Mouse (Mus musculus): ENCODE measurements around the gene Hist1h2ah.

The Hist1h2ah gene

DNA sequence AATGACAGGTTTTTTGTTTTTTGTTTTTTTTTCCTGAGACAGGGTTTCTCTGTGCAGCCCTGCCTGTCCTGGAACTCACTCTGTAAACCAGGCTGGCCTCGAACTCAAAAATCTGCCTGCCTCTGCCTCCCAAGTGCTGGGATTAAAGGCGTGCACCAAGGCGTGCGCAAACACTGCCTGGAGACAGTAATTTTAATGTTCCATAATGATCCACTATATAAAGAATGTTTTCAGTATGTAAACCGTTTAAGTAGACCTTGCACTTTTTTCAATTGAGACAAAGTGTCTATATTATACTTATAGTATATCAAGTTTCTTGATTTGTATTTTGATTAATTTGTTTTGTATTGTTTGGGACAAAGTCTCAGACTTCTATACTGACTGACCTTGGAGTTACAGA, 4.0 kb upstream of the Hist1h2ah start:
- DNase-seq, result no peak

DNA sequence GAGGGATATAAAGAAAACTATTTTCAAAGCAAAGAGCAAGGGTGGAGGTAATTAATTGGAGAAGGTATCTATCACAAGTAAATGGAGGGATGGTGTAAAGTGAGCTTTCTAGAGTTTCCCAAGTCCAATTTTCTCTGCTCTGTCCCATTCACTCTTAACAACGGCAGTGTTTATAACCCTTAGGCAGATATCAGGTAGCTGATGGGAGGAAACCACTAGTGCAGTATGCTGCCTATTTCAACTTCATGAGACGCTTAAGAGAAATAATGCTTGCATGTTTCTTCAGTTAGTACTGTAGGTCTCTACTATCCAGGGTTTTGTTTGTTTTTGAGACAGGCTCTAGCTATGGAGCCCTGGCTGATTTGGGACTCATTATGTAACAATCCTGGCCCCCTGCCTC, 2.0 kb upstream of the Hist1h2ah start:
- DNase-seq, result no peak

DNA sequence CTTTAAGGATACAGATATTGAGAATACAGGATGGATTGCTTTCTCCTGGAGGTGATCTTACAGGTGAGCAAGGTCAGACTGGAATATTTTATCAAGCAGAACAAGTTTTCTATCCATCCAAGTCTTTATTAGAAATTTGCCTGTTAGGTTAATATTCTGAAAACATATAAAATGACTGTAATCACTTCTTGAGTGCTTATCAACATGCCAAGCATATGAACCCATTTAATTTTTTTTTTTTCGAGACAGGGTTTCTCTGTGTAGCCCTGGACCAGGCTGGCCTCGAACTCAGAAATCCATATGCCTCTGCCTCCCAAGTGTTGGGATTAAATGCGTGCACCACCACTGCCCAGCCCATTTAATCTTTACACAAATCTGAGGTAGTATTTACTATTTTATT, 1.6 kb upstream of the Hist1h2ah start:
- DNase-seq, result no peak

DNA sequence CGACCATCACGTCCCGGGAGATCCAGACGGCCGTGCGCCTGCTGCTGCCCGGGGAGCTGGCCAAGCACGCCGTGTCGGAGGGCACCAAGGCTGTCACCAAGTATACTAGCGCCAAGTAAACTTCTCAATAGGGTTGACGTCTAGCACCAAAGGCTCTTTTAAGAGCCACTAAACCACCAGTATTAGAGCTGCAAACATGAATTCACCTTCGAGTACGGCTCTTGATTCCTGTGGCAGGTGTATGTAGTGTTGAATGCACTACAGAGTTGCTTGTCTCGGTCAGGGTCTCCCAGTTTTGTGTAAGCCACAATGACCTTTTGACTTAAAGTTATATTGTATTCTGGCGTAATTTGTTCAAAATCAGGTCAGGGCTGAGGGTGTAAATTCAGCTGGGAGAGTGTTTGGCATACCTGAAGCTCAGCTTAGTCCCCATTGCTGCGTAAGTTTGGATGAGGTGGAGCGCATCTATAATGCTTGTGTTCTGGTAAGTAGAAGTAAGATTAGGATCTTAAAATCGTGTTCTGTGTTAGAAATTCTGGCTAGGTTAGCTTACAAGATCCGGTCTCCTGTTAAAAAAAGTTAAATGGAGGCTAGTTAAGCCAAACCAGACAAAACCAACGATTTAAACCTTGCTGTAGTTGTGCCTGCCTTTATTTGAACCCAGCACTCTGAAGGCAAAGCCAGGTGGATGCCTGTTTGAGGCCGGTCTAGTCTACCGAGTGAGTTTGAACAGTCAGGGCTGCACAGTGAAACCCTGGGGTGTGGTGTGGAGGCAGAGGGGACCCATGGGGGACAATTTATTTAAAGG, 985 bp upstream of the Hist1h2ah start:
- DNase-seq, result no peak

DNA sequence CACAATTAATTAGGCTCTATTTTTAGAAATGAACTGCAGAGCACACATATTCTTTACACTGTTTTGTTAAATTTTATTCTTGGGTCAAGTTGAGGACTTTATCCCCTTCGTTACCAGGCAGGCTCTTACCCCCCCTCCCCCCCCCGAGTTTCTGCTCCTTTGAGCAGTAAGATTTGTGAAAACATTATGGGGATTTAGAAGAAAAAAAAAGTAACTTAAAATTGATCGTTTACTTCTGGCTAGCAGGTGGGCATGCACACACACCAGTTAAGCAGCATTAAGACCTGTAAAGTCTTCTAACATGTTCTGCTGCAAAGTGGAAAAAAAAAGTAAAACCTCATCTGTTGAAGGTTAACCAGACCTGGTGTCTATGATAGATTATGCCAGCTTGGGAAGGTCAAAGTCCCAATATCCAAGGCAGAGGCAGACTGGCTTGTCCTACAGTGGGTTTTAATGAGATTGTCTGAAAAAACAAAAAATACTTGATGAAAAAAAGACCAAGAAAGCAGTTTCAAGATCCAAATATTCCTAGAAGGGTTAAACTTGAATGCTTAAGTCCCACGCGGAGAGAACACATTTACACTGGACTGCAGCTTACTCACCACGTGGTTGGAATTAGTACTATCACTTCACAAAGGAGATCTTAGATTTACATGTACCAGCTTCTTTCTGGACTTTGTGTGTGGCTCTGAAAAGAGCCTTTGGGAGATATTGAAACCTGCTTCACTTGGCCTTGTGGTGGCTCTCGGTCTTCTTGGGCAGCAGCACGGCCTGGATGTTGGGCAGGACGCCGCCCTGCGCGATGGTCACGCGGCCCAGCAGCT, 713 bp downstream of the Hist1h2ah start:
- peak; percentile 38 to 73 for DNase-seq

DNA sequence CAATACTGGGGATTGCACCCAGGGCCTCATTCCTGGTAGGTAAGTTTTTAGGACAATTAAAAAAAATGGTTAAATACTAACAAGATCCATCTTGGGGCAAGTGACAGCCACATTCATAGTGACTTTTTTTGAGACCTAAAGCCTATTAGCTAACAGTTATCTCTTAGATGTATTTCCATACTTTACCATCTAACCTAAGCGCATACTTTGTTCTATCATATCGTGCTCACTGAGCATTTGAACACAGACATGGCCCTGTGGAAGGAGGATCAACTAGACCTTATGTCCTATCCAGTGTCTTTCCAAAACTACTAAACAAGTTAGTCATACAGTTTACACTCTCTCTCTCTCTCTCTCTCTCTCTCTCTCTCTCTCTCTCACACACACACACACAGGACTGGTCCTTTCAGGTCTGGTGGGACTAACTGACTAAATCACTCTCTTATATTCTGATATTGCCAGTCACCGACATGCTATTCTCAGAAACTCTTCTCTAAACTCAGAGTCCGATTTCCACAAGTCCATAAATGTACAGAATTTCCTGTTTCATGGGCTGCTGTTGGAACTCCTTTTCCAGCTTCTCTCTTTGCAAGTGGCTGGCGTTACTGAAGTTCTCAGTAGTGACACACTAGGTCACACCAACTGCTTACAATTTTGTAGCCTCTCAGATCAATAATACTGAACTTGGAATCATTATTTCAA, 1.5 kb downstream of the Hist1h2ah start:
- DNase-seq, result no peak

DNA sequence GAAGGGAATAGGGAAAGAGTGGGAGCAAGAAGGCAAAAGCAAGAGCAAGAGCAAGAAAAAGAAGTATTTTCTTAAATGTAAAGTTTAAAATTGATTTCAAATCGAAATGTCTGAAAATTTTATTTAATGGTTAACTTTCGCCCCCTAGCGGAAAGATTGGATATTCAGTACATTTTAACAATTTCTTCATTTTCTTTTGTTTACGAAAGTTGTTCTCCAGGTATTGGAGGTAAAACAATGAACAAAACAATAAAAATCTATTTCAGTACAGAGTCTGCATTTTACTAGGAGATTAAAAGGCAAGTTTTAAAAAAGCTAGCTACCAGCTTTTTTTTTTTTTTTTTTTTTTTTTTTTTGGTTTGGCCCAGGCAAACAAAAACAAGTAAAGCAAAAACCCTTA, 4.9 kb downstream of the Hist1h2ah start:
- DNase-seq, result no peak

DNA sequence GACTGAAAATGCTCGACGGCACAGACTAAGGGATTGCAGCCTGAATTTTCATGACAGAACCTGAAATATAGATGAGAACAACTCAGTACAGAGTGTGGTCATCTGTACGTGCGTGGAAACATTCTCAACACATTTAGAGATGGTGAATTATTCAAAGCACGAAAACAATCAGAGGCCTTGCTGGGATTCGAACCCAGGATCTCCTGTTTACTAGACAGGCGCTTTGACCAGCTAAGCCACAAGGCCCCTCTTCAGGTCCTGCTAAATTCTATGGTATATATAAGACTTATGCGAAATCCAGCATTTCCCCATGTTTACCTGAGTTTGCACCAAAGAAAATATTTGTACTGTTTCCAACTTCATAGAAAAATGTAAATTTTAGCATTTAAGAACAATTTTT, 5.4 kb downstream of the Hist1h2ah start:
- no peak for DNase-seq

DNA sequence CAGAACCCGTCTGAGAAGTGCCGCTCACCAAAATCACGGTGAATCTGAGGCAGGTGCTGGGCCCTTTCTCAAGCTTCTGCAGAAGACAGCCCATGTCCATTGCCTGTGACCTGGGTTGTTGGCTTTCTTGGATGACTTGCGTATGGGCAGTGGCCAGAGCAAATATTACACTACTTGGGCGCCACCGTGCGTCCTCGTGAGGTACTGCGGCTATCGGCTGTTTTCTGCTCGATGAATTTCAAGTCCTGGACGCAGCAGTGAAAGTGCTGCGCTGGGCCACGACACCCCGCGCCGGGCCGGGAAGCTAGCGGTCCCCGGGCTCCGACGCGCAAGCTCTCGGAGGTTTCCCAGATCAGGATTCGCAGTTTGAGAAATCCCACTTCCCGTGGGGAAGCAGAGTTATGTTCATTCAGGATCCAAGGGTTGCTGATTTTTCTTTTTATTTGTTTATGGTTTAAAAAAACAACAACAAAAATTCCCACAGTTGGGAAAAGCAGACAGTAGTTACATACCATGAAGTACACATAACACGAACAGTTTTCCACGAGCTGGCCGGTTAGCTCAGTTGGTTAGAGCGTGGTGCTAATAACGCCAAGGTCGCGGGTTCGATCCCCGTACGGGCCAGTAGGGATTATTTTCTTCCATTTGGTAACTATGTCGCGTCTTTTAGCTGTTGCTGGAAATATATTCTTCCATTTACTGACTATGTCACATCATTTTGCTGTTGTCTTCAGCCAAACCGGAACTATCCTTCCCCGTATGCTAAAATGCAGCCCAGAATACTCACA, 6.5 kb downstream of the Hist1h2ah start:
- peak; percentile 93 to 98 for DNase-seq

DNA sequence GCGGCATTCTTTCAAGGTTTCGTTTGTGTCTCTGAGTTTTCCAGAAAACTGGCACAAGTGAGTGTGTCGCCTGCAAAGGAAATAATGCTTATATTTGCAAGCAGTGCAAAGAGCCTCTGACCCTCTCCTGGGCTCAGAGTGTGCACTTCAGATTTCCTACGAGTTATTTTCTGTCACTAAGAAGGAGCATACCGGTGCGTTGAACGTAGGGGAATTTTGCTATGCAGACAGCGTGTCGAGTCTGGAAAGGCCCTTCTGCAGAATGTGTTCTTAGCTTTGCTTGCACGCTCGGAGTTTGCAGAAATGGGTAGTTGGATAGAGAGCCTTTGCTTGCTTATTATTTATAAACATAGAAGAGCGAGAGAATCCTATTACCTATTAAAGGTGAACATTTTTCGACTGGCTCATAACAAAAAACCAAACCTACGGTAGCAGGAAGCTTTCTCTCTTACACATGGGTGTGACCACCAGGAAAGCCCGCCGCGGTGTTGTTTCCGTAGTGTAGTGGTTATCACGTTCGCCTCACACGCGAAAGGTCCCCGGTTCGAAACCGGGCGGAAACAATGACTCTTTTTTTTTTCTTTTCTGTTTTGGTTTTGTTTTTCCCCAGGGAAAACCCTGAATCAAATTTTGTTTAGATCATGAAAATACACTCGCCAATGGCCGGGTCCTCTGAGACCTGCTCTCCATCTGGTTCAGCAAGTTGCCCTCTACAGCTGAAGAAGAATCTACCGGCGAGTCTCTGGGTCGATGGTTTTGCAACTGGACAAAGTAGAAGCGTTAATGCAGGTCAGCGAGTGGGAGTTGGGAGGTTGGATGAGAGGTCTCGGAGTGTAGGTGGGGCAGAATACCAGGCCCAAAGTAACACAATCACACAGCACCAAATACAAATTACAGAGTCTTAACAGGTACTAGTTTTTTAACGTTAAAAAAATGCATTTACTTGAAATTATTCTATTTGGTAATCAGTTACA, 9.0 kb downstream of the Hist1h2ah start:
- DNase-seq, result peak; percentile 48 to 86

DNA sequence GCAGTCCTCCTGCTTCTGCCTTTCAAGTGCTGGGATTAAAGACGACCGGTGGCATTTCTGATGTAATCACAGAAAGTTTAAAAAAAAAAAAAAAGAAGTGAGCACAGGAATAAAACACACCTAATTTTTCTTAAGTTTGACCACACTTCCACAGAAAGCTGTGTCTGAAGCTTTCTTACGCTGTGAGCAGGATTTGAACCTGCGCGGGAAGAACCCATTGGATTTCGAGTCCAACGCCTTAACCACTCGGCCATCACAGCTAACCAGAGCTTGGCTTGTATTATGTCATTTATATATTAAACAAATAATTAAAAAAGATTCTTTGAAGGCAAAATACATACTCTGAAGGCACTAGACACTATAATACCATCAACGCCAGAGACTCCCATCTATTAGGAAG, 13.1 kb downstream of the Hist1h2ah start:
- peak; percentile 64 to 87 for DNase-seq

DNA sequence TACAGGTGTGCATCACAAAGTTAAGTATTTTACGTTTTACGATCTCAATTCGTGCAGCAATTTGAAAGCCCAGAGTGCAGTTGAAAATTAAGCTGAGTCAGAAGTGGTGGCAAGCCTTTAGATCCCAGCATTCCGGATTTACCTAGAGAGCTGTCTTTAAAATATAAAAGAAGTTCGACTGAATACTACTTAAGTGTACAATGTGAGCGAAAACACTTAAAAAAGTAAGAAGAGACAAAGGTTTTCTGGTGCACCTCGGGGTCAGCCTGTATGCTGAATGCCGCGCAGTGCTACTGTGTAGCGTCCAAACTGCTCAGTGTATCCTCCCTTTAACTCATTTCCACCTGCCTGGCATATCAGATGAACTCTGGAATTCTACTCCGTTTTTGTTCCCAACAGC, 13.8 kb downstream of the Hist1h2ah start:
- no peak for DNase-seq

DNA sequence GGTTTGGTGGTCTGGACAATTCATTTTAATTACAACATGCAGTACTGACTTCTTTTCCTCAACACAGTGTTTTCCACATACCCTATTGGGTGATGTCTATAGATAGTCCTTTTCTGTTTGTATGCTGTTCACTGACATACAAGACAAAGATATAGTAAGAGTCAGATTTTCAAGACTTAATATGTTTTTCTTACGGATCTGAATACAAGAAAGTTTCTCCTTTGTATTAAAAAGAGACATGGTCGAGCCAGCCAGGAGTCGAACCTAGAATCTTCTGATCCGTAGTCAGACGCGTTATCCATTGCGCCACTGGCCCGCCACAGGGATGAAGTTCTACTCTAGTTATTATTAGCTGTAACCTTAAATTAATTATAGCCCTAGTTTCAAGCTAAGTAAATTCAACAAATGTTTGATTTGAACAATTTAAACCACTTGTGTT, 14.4 kb downstream of the Hist1h2ah start:
- peak; percentile 38 to 78 for DNase-seq

DNA sequence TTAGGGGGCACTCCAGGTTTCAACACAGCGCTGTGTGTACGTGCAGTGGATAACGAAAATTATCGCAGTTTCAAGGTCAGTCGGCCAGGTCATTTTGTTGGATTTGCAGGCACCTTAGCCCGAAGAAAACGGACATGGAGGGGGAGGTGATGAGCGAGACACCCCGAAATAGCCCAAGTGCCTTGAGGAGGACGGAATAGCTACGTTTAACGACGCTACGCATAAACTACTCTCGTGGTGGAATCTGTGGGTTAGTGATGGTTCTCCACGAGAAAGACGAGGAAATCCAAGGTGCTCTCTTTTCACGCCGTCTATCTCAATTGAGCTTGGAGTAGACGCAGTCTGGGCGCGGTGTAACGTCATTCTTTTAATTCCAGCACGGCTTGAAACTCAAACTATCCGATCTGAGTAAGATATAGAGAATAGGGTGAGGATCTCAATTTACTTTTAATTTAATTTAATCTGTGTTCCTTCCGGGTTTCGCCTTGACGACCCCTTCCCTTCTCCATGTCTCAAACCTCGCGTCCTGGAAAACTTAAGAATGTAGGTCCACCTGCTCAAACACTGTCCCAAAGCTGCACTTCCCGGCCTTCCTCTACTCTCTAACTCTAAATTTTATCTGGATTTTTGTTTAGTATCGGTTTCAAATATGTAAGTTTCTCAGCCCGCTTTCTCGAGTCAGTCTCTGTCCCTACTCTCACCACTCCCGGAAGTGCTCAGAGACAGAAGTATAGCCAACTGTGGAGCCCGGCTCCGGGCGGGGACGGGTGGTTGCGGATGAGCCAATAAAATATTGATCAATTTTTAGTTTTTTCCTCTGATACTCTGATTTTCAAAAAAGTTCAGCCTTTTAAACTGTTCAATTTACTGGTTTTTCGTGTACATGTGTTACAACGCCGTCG, 15.2 kb downstream of the Hist1h2ah start:
- DNase-seq, result no peak

DNA sequence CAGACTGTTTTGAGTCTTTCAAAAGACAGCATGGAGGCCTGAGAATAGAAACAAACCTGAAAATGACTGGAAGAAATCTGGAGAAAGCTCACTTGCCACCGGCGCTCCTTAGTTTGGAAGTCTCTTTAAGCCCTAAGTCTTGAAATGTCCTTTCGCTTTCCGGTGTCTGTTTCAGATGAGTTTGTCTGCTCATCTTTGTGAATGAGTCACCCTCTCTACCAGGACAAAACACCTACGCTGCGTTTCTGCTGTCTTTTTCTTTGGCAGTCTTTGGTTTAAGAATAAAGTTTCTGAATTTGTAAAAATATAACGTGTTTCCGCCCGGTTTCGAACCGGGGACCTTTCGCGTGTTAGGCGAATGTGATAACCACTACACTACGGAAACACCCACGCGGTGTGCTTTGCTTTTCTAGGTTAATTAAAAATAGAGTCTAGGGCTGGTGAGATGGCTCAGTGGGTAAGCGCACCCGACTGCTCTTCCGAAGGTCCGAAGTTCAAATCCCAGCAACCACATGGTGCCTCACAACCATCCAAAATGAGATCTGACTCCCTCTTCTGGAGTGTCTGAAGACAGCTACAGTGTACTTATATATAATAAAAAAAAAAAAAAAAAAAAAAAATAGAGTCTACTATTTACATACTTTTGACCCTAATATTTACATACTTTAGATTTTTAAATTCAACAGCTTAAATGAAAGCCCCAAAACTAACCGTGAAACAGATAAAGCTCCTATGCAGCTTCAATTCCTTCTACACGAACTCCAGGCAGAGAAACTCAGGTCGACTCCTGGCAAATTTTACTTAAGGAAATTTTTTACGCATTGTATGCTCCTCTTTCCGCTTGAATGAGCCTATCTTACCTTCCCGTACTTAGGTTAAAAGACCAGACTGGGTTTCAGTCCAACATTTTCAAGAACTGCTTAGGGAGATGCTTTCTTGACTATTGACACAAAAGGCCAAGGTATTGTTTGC, 19.6 kb downstream of the Hist1h2ah start:
- peak; percentile 53 to 83 for DNase-seq

DNA sequence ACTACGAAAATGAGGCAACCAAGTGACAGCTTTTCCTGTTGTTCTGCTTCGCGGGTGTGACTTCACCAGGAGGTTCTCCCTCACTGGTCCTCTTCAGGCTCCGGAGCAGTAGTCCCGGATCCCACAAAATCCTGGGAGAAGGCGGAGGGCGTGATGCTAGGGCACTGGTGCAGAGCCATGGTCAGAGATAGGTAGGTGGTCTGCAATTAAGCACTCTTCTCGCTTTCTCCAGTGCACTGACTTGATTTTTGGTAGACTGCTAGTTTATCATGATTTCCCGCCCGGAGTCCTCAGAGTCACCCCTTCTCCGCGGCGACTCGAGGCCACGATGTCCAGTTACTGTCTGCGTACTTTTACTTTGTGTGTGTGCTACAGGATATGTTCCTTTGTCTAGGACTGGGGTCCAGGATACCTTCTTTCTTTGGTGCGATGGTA, 20.9 kb downstream of the Hist1h2ah start:
- no peak for DNase-seq

DNA sequence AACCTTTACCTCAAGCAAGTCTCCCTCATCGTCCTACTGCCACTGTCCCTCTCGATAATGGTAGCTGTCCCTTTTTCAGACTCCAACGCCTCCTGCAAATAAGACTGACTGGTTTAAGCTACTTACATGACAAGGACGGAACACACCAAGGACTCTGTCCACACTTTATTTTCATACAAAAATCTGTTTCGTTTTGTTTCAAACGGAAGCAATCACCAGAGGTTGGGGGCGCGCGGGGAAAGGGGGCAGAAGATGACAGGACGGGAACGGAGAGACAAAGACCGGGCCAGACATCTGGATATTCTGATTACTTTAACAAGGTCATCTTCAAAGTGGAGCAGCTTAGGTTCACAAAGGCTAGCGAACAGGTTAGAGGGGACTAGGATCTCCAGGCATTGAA, 21.7 kb downstream of the Hist1h2ah start:
- DNase-seq, result no peak

DNA sequence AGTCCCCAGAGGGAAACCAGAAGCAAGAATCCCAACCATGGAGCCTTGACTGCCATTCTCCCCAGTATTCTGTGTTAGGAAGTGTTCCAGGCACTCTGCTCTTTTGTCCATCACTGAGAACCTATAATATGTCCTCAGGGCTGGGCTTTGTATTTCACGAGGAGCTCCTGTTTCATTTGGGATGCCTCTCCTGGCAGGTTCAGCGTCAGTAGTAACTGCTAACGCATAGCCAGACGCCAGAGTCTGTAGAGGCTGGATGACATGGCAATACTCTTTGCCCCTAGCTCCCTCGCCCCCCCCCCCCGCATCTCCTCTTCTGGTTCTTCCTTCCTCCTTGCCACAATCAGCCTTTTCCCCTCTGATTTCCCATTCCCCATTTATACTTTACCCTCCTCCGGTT, 25.7 kb downstream of the Hist1h2ah start, which contains the start of gene Prss16:
Gene Prss16 (minus strand): TSS at position 101 of the 400 bp plus-strand sequence.
- DNase-seq, result no peak

DNA sequence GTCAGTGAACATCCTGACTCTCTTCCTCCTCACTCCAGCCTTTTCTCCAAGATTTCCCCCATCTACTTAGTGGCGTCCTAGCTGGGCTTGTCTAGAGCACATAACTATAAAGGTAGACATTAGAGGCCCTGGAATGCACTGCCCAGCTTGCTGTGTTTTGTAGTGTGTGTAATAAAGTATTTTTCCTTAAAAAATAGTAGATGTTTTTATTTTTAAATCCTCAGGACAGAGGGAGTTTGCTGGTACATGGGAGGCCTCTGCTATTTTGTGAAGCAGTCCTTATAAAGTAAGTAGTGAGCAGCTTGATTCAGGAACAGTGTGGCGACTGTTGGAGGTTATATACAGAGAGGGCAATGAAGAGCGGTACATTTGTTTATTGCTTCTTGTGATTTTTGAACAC, 26.7 kb downstream of the Hist1h2ah start:
- DNase-seq, result no peak
